In genomic region chr12:111677421-111677820, GRCm38 (mm10) we compare ENCODE assay signal across 7 mouse cellular contexts. TPM values are rescaled to one million over a fixed set of nuclear protein-coding genes. Genes with fewer than 3 reads are reported as not detected.
DNase-seq lines count a peak whose midpoint lies in the region; ATAC-seq and TF ChIP-seq lines count a peak whose summit lies in the region.

No protein-coding gene starts in this region.

- no peak for TF ChIP-seq POLR2A in embryonic fibroblast, embryonic 13.5 days (IDR thresholded peaks at IDR 0.05; ENCODE audit: low read depth, low read length)

- H3K4me1 ChIP-seq in megakaryocyte, embryonic 14.5 days = peaks cover 70% of the 10 kb centered on the region
- no peaks in the 10 kb centered on the region; the same call in 1 of the 2 replicates for H3K4me1 ChIP-seq in embryonic fibroblast, embryonic 13.5 days (ENCODE audit: control insufficient read depth, insufficient read depth, low read length)
- peaks cover 50% of the 10 kb centered on the region for H3K4me1 ChIP-seq in intestine, embryonic 16.5 days (ENCODE audit: control insufficient read depth, insufficient read depth, low read length)
- H3K4me1 ChIP-seq in midbrain, embryonic 11.5 days (ENCODE audit: control insufficient read depth, insufficient read depth, low read length) = peaks cover 24% of the 10 kb centered on the region

- H3K4me3 ChIP-seq in megakaryocyte, embryonic 14.5 days (replicated peaks) = peak overlapping the region; percentile 94
- H3K4me3 ChIP-seq in embryonic fibroblast, embryonic 13.5 days (ENCODE audit: insufficient read depth, low read length) = peak overlapping the region; percentile 83
- peak overlapping the region; percentile 73 for H3K4me3 ChIP-seq in intestine, embryonic 16.5 days (ENCODE audit: low read length)
- H3K4me3 ChIP-seq in midbrain, embryonic 11.5 days (ENCODE audit: low read depth, low read length) = peak overlapping the region; percentile 88

- H3K27ac ChIP-seq in embryonic fibroblast, embryonic 13.5 days (ENCODE audit: insufficient read depth, low read length) = peak overlapping the region; percentile 70
- H3K27ac ChIP-seq in intestine, embryonic 16.5 days (ENCODE audit: low read length) = peak overlapping the region; percentile 99
- H3K27ac ChIP-seq in midbrain, embryonic 11.5 days (ENCODE audit: low read depth, low read length) = peak overlapping the region; percentile 95

- H3K9me3 ChIP-seq in megakaryocyte, embryonic 14.5 days = no peaks in the 10 kb centered on the region
- H3K9me3 ChIP-seq in intestine, embryonic 16.5 days (ENCODE audit: control insufficient read depth, low read length) = no peaks in the 10 kb centered on the region
- H3K9me3 ChIP-seq in midbrain, embryonic 11.5 days (ENCODE audit: control insufficient read depth, low read length) = no peaks in the 10 kb centered on the region

- H3K36me3 ChIP-seq in megakaryocyte, embryonic 14.5 days (replicated peaks; ENCODE audit: low read length) = peaks cover 27% of the 10 kb centered on the region
- H3K36me3 ChIP-seq in intestine, embryonic 16.5 days (ENCODE audit: control insufficient read depth, insufficient read depth, low read length) = no peaks in the 10 kb centered on the region; the same call in 1 of the 2 replicates
- H3K36me3 ChIP-seq in midbrain, embryonic 11.5 days (ENCODE audit: control insufficient read depth, insufficient read depth, low read length) = peaks cover 6% of the 10 kb centered on the region; the same call in 1 of the 2 replicates

- peak overlapping the region; percentile 92 for H3K4me2 ChIP-seq in intestine, embryonic 16.5 days (ENCODE audit: low read depth, low read length)
- H3K4me2 ChIP-seq in midbrain, embryonic 11.5 days = peak overlapping the region; percentile 67

- peak overlapping the region; percentile 79 for H3K9ac ChIP-seq in intestine, embryonic 16.5 days (ENCODE audit: low read depth, low read length)
- peak overlapping the region; percentile 81 for H3K9ac ChIP-seq in midbrain, embryonic 11.5 days (ENCODE audit: low read length)

- TF ChIP-seq CTCF in embryonic fibroblast, embryonic 13.5 days (IDR thresholded peaks at IDR 0.05; ENCODE audit: borderline replicate concordance, insufficient read depth, low read length) = no peak

- no peak for DNase-seq in midbrain, embryonic 11.5 days (ENCODE audit: low spot score, missing footprints)
- DNase-seq in natural killer cell, adult 2 months (ENCODE audit: low spot score in 2 of 2) = no peak
- no peak for DNase-seq in adrenal gland, adult 18-20 months (ENCODE audit: low spot score in 2 of 2)

- no peak for ATAC-seq in megakaryocyte, adult 5-6 weeks (ENCODE audit: poor library complexity, severe bottlenecking)
- ATAC-seq in intestine, embryonic 16.5 days = peak; percentile 15
- peak; percentile 34 for ATAC-seq in midbrain, embryonic 11.5 days (ENCODE audit: low FRiP score)

- 18% methylated on average over 5 of the region's 5 CpGs for WGBS in intestine, embryonic 16.5 days
- WGBS in midbrain, embryonic 11.5 days = 20% methylated on average over 5 of the region's 5 CpGs

- H3K27me3 ChIP-seq in megakaryocyte, embryonic 14.5 days (replicated peaks) = peaks cover 23% of the 10 kb centered on the region
- no peaks in the 10 kb centered on the region for H3K27me3 ChIP-seq in intestine, embryonic 16.5 days (replicated peaks; ENCODE audit: control insufficient read depth, insufficient read depth, low read length)
- H3K27me3 ChIP-seq in midbrain, embryonic 11.5 days (ENCODE audit: control insufficient read depth, insufficient read depth, low read length) = peaks cover 6% of the 10 kb centered on the region

RNA-seq across cellular contexts. Expression of gene Trmt61a, which starts 0.5 kb away (rescaled TPM):
- 9.9 and 10.0 TPM in 2 replicates for polyA plus RNA-seq in megakaryocyte, embryonic 14.5 days (2012; ENCODE audit: insufficient read depth, low replicate concordance)
- 2.3 and 3.2 TPM in 2 replicates for total RNA-seq in megakaryocyte, adult 5-6 weeks (2015)
- total RNA-seq in megakaryocyte, adult 5-6 weeks (2017) = 2.2 and 3.8 TPM in 2 replicates
- 9.0 and 13.0 TPM in 2 replicates for polyA plus RNA-seq in embryonic fibroblast, embryonic 13.5 days (2011; ENCODE audit: insufficient read length, low read depth, missing spikeins)
- 11.3 and 12.7 TPM in 2 replicates for polyA plus RNA-seq in intestine, embryonic 16.5 days (2015; fragmentation: Nextera tagmentation; extraction: Ambion mirVana)
- 5.5 and 6.0 TPM in 2 replicates for polyA plus RNA-seq in midbrain, embryonic 11.5 days (2014; fragmentation: Nextera tagmentation; extraction: Ambion mirVana)
- 10 to 100 TPM; 16.3 to 20.1 TPM for total RNA-seq in adrenal gland, adult 18-20 months (2021)

RNA-seq across cellular contexts. Expression of gene Ckb, which starts 5.3 kb away (rescaled TPM):
- 64.6 and 102 TPM in 2 replicates for polyA plus RNA-seq in megakaryocyte, embryonic 14.5 days (2012; ENCODE audit: insufficient read depth, low replicate concordance)
- 8.0 and 9.7 TPM in 2 replicates for total RNA-seq in megakaryocyte, adult 5-6 weeks (2015)
- 22.0 and 23.1 TPM in 2 replicates for total RNA-seq in megakaryocyte, adult 5-6 weeks (2017)
- 43.8 and 84.3 TPM in 2 replicates for polyA plus RNA-seq in embryonic fibroblast, embryonic 13.5 days (2011; ENCODE audit: insufficient read length, low read depth, missing spikeins)
- 927 and 953 TPM in 2 replicates for polyA plus RNA-seq in intestine, embryonic 16.5 days (2015; fragmentation: Nextera tagmentation; extraction: Ambion mirVana)
- 2,717 and 2,900 TPM in 2 replicates for polyA plus RNA-seq in midbrain, embryonic 11.5 days (2014; fragmentation: Nextera tagmentation; extraction: Ambion mirVana)
- total RNA-seq in adrenal gland, adult 18-20 months (2021) = 10 to 100 TPM; 45.2 to 76.0 TPM

RNA-seq across cellular contexts. Expression of gene Bag5, which starts 35.6 kb away (rescaled TPM):
- 2.5 and 4.8 TPM in 2 replicates for polyA plus RNA-seq in megakaryocyte, embryonic 14.5 days (2012; ENCODE audit: insufficient read depth, low replicate concordance)
- 10.8 and 11.4 TPM in 2 replicates for total RNA-seq in megakaryocyte, adult 5-6 weeks (2015)
- total RNA-seq in megakaryocyte, adult 5-6 weeks (2017) = 19.1 and 21.8 TPM in 2 replicates
- polyA plus RNA-seq in embryonic fibroblast, embryonic 13.5 days (2011; ENCODE audit: insufficient read length, low read depth, missing spikeins) = 29.3 and 35.9 TPM in 2 replicates
- 43.0 and 46.2 TPM in 2 replicates for polyA plus RNA-seq in intestine, embryonic 16.5 days (2015; fragmentation: Nextera tagmentation; extraction: Ambion mirVana)
- polyA plus RNA-seq in midbrain, embryonic 11.5 days (2014; fragmentation: Nextera tagmentation; extraction: Ambion mirVana) = 62.2 and 64.1 TPM in 2 replicates
- 10 to 100 TPM; 43.1 to 43.7 TPM for total RNA-seq in adrenal gland, adult 18-20 months (2021)

RNA-seq across cellular contexts. Expression of gene Apopt1, which starts 35.6 kb away (rescaled TPM):
- polyA plus RNA-seq in megakaryocyte, embryonic 14.5 days (2012; ENCODE audit: insufficient read depth, low replicate concordance) = 65.2 and 126 TPM in 2 replicates
- total RNA-seq in megakaryocyte, adult 5-6 weeks (2015) = 44.6 and 45.0 TPM in 2 replicates
- total RNA-seq in megakaryocyte, adult 5-6 weeks (2017) = 60.6 and 61.0 TPM in 2 replicates
- polyA plus RNA-seq in embryonic fibroblast, embryonic 13.5 days (2011; ENCODE audit: insufficient read length, low read depth, missing spikeins) = 29.9 and 38.2 TPM in 2 replicates
- 56.2 and 58.2 TPM in 2 replicates for polyA plus RNA-seq in intestine, embryonic 16.5 days (2015; fragmentation: Nextera tagmentation; extraction: Ambion mirVana)
- 50.8 and 54.7 TPM in 2 replicates for polyA plus RNA-seq in midbrain, embryonic 11.5 days (2014; fragmentation: Nextera tagmentation; extraction: Ambion mirVana)
- 10 to 100 TPM; 61.0 to 61.3 TPM for total RNA-seq in adrenal gland, adult 18-20 months (2021)
